Mouse (Mus musculus): ENCODE measurements around the gene Plekhs1.
A peak's percentile ranks its signal among the peaks of the same experiment; 100 is the strongest.
"Not testable (repeated sequence)": the region's sequence is repeated elsewhere in the genome, so short reads cannot be mapped to it uniquely, and the experiment has no call there.

Gene Plekhs1

GRCm38 (mm10) chr19:56457569-56457968 is 3.9 kb upstream of the Plekhs1 start:
- no peak for DNase-seq (ENCODE audit: low spot score)

GRCm38 (mm10) chr19:56459154-56460050 is 2.0 kb upstream of the Plekhs1 start:
- peak; percentile 31 for DNase-seq (ENCODE audit: low spot score)

- DNase-seq (ENCODE audit: low spot score): no peak
Measured at GRCm38 (mm10) chr19:56460241-56460640, 1.2 kb upstream of the Plekhs1 start.

- DNase-seq (ENCODE audit: low spot score): no peak
Measured at GRCm38 (mm10) chr19:56462786-56463185, 1.3 kb downstream of the Plekhs1 start.

- DNase-seq (ENCODE audit: low spot score): no peak
Measured at GRCm38 (mm10) chr19:56466486-56466885, 5.0 kb downstream of the Plekhs1 start.

GRCm38 (mm10) chr19:56470286-56471020 is 9.0 kb downstream of the Plekhs1 start:
- no peak for DNase-seq (ENCODE audit: low spot score)

- no peak for DNase-seq (ENCODE audit: low spot score)
Measured at GRCm38 (mm10) chr19:56471934-56472333, 10.5 kb downstream of the Plekhs1 start.

GRCm38 (mm10) chr19:56474869-56475550 is 13.6 kb downstream of the Plekhs1 start:
- DNase-seq (ENCODE audit: low spot score): no peak

- DNase-seq (ENCODE audit: low spot score): no peak
Measured at GRCm38 (mm10) chr19:56476546-56476945, 15.1 kb downstream of the Plekhs1 start.

GRCm38 (mm10) chr19:56477253-56477652 is 15.8 kb downstream of the Plekhs1 start:
- DNase-seq (ENCODE audit: low spot score): no peak

- DNase-seq (ENCODE audit: low spot score): no peak
Measured at GRCm38 (mm10) chr19:56477832-56478231, 16.4 kb downstream of the Plekhs1 start.

- DNase-seq (ENCODE audit: low spot score): no peak
Measured at GRCm38 (mm10) chr19:56484630-56485375, 23.4 kb downstream of the Plekhs1 start.

GRCm38 (mm10) chr19:56485376-56486271 is 24.2 kb downstream of the Plekhs1 start:
- peak; percentile 24 for DNase-seq (ENCODE audit: low spot score)

GRCm38 (mm10) chr19:56486926-56487325 is 25.5 kb downstream of the Plekhs1 start:
- no peak for DNase-seq (ENCODE audit: low spot score)

- DNase-seq (ENCODE audit: low spot score): no peak
Measured at GRCm38 (mm10) chr19:56487339-56487738, 25.9 kb downstream of the Plekhs1 start.

- DNase-seq (ENCODE audit: low spot score): no peak
Measured at GRCm38 (mm10) chr19:56489601-56490000, 28.2 kb downstream of the Plekhs1 start.

GRCm38 (mm10) chr19:56494157-56494556 is 32.7 kb downstream of the Plekhs1 start:
- DNase-seq (ENCODE audit: low spot score): not testable (repeated sequence)

- DNase-seq (ENCODE audit: low spot score): not testable (repeated sequence)
Measured at GRCm38 (mm10) chr19:56503069-56503468, 41.6 kb downstream of the Plekhs1 start.

- DNase-seq (ENCODE audit: low spot score): not testable (repeated sequence)
Measured at GRCm38 (mm10) chr19:56503525-56503924, 42.1 kb downstream of the Plekhs1 start.

- DNase-seq (ENCODE audit: low spot score): not testable (repeated sequence)
Measured at GRCm38 (mm10) chr19:56511207-56511606, 49.8 kb downstream of the Plekhs1 start.

GRCm38 (mm10) chr19:56513527-56513926 is 52.1 kb downstream of the Plekhs1 start:
- DNase-seq (ENCODE audit: low spot score): not testable (repeated sequence)
